Mouse (Mus musculus): ENCODE data around the gene Efcab5. TPM values are rescaled to one million over a fixed set of nuclear protein-coding genes. Genes with fewer than 3 reads are reported as not detected.

Gene Efcab5
- polyA plus RNA-seq, 1 experiment from 2014 or later, result 0.52 TPM

DNA sequence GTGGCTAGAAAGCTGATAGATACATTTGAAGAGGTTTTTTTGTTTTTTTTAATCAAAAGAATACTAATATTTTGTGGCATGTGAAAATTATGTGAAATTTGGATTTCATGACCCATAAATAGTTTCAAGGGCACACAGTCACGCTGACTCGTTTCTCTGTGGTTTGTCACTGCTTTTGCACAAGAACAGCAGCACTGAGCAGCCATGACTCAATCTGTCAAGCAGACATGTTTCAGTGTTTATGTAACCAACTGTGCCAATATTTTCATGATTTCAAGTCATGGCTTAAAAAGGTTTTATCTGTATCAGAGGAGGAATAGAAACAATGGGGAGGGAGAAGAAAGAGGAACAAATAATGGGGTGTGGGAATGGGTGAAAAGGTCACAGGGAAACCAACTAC, 3.8 kb downstream of the Efcab5 start:
- Histone ChIP-seq H3K36me3 (ENCODE audit: control insufficient read depth, insufficient read depth, low read length) (no peaks in the 10 kb centered on the region), H3K27me3 (ENCODE audit: control insufficient read depth, insufficient read depth, low read length) (no peaks in the 10 kb centered on the region), H3K4me1 (ENCODE audit: control insufficient read depth, insufficient read depth, low read length) (no peaks in the 10 kb centered on the region), H3K9me3 (replicated peaks; ENCODE audit: control insufficient read depth, low read length) (no peaks in the 10 kb centered on the region), H3K4me3 (ENCODE audit: low read depth, low read length) (no peak overlapping the region), H3K9ac (ENCODE audit: low read depth, low read length) (no peak overlapping the region), H3K4me2 (no peak overlapping the region), H3K27ac (ENCODE audit: low read depth, low read length) (no peak overlapping the region)
- no peak for ATAC-seq (replicated peaks; ENCODE audit: insufficient number of reproducible peaks, low FRiP score, low TSS enrichment)
- 52% methylated on average over 2 of the region's 2 CpGs for WGBS (ENCODE audit: insufficient replicate concordance)

DNA sequence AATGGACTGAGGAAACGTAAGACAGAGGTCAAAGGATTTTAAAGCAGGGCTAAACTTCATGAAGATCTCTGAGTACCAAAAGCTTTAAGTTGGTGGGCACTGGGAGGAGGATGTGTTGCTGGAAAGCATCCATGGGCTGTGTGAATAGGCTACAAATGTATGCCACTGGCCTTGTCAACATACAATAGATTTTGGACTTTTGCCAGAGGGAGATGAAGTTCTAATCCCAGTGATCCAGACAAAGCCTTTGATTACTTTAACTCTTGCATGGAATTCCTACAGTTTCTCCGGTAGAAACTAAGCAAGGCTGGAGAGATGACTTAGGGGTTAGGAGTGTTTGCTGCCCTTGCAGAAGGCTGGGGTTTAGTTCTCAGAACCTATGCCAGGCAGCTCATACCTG, 6.2 kb downstream of the Efcab5 start:
- no peaks in the 10 kb centered on the region for H3K9me3 ChIP-seq (replicated peaks; ENCODE audit: control insufficient read depth, low read length)

DNA sequence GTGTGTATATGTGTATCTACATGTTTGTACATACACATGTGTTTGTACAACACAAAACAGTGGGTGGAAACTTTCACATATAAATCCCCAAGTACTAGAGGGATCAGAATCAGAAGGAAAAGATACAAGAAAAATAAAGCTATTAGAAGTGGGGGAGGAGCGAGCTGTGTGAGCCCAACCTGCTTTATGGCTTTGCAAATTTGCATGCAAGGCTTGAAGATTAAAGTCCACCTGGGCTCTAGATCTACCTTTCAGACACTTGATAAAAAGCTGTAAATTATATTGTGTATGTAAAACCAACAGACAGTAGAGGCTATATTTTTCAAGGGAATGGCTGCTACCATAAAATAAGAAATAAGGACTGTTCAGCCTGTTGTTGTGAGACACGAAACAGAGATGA, 6.7 kb downstream of the Efcab5 start:
- Histone ChIP-seq H3K4me2 (no peak overlapping the region), H3K36me3 (ENCODE audit: control insufficient read depth, insufficient read depth, low read length) (no peaks in the 10 kb centered on the region), H3K9me3 (replicated peaks; ENCODE audit: control insufficient read depth, low read length) (no peaks in the 10 kb centered on the region), H3K27me3 (ENCODE audit: control insufficient read depth, insufficient read depth, low read length) (no peaks in the 10 kb centered on the region), H3K4me3 (ENCODE audit: low read depth, low read length) (no peak overlapping the region), H3K27ac (ENCODE audit: low read depth, low read length) (no peak overlapping the region), H3K4me1 (ENCODE audit: control insufficient read depth, insufficient read depth, low read length) (no peaks in the 10 kb centered on the region), H3K9ac (ENCODE audit: low read depth, low read length) (no peak overlapping the region)
- no peak for ATAC-seq (replicated peaks; ENCODE audit: insufficient number of reproducible peaks, low FRiP score, low TSS enrichment)
- WGBS (ENCODE audit: insufficient replicate concordance), result 83% methylated on average over 2 of the region's 2 CpGs

More for the DNA sequence above, 6.2 kb downstream of the Efcab5 start:
- ATAC-seq (replicated peaks; ENCODE audit: insufficient number of reproducible peaks, low FRiP score, low TSS enrichment), result no peak
- Histone ChIP-seq H3K4me3 (ENCODE audit: low read depth, low read length) (no peak overlapping the region), H3K4me1 (ENCODE audit: control insufficient read depth, insufficient read depth, low read length) (no peaks in the 10 kb centered on the region), H3K9ac (ENCODE audit: low read depth, low read length) (no peak overlapping the region), H3K27ac (ENCODE audit: low read depth, low read length) (no peak overlapping the region), H3K27me3 (ENCODE audit: control insufficient read depth, insufficient read depth, low read length) (no peaks in the 10 kb centered on the region), H3K4me2 (no peak overlapping the region), H3K36me3 (ENCODE audit: control insufficient read depth, insufficient read depth, low read length) (no peaks in the 10 kb centered on the region)
- 62% methylated on average over 2 of the region's 2 CpGs for WGBS (ENCODE audit: insufficient replicate concordance)

DNA sequence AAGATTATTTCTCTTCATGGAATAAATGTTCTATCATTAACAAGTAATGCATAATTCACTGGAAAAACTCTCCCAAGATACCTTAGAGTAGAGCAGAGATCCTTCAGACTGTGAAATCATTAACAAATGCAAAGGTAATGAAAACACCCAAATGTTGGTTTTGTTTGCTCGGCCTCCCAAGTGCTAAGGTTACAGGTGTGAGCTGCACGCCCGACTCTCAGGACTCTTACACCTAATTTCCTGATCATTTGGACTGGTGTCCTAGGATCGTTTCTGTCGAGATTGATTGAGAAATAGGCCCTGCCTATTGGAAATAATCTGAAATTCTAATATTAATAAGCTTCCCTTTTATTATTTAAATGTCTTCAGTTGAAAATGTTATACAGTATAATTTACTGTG, 7.2 kb downstream of the Efcab5 start:
- H3K4me3 ChIP-seq (ENCODE audit: low read depth, low read length), result no peak overlapping the region
- 74% methylated on average over 5 of the region's 5 CpGs for WGBS (ENCODE audit: insufficient replicate concordance)
- ATAC-seq (replicated peaks; ENCODE audit: insufficient number of reproducible peaks, low FRiP score, low TSS enrichment), result no peak
- no peak overlapping the region for H3K9ac ChIP-seq (ENCODE audit: low read depth, low read length)
- no peaks in the 10 kb centered on the region for H3K4me1 ChIP-seq (ENCODE audit: control insufficient read depth, insufficient read depth, low read length)
- H3K4me2 ChIP-seq, result no peak overlapping the region
- no peaks in the 10 kb centered on the region for H3K36me3 ChIP-seq (ENCODE audit: control insufficient read depth, insufficient read depth, low read length)
- no peaks in the 10 kb centered on the region for H3K27me3 ChIP-seq (ENCODE audit: control insufficient read depth, insufficient read depth, low read length)
- no peak overlapping the region for H3K27ac ChIP-seq (ENCODE audit: low read depth, low read length)
- no peaks in the 10 kb centered on the region for H3K9me3 ChIP-seq (replicated peaks; ENCODE audit: control insufficient read depth, low read length)

DNA sequence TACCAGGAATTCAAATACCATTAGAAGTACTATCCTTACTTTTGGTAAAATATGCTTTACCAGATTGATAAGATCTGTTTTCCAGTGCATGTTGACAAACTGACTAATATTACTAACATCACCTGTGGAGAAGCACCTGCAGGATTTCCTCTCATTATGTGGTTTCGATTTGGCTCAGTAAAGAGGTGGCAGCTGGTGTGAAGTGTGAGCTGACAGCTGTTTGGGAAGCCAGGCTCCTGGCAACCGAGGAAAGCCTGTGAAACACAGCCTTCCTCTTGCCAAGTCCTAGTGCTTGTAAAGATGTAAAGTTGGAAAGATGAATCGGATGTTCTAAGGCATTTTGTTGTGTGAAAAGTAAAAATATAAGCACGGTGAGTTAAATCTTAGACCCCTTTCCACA, 7.9 kb downstream of the Efcab5 start:
- H3K36me3 ChIP-seq (ENCODE audit: control insufficient read depth, insufficient read depth, low read length), result no peaks in the 10 kb centered on the region
- no peaks in the 10 kb centered on the region for H3K27me3 ChIP-seq (ENCODE audit: control insufficient read depth, insufficient read depth, low read length)
- no peaks in the 10 kb centered on the region for H3K9me3 ChIP-seq (replicated peaks; ENCODE audit: control insufficient read depth, low read length)
- no peak overlapping the region for H3K4me2 ChIP-seq
- WGBS (ENCODE audit: insufficient replicate concordance), result 53% methylated on average over 4 of the region's 4 CpGs
- H3K4me1 ChIP-seq (ENCODE audit: control insufficient read depth, insufficient read depth, low read length), result no peaks in the 10 kb centered on the region
- no peak overlapping the region for H3K27ac ChIP-seq (ENCODE audit: low read depth, low read length)
- no peak overlapping the region for H3K4me3 ChIP-seq (ENCODE audit: low read depth, low read length)
- no peak for ATAC-seq (replicated peaks; ENCODE audit: insufficient number of reproducible peaks, low FRiP score, low TSS enrichment)
- no peak overlapping the region for H3K9ac ChIP-seq (ENCODE audit: low read depth, low read length)

DNA sequence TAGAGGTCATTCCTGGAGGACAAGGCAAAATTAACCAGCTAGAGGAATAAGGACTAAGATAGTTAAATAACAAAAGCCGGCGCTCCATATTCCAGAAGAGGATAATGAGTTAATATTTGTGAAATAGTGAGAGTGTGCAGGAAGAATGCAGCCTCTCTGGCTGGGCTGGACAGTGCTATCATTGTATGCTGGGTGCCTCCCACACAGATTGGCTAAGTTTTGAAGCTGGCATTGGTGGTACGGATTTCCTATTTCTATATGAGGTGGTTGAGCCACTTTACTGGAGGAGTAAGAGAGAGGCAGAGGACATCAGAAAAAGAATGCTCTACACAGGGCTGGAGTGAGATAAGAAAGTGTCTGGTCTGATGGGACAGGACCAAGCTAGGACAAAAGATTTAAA, 9.0 kb downstream of the Efcab5 start:
- no peaks in the 10 kb centered on the region for H3K9me3 ChIP-seq (replicated peaks; ENCODE audit: control insufficient read depth, low read length)
- H3K9ac ChIP-seq (ENCODE audit: low read depth, low read length), result no peak overlapping the region

DNA sequence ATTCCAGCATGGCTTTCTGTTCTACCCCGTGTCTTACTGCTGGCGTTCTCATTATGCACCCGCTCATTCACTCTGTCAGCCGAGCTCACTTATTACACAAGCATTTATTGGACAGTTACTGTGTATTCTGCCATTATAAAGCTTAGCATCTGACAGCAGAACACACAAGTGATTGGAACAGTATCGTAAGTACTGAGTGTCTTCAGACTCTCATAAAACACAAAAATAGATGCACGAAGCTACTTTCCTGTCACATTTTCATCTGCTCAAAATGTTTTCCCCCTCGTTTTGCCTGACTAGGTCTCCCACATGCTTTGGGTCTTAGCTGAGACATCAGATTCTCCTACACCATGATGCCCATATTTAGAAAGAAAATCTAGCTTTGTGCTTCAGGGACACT, 14.2 kb downstream of the Efcab5 start:
- Histone ChIP-seq H3K4me3 (ENCODE audit: low read depth, low read length) (no peak overlapping the region), H3K4me2 (no peak overlapping the region), H3K9me3 (replicated peaks; ENCODE audit: control insufficient read depth, low read length) (no peaks in the 10 kb centered on the region), H3K9ac (ENCODE audit: low read depth, low read length) (no peak overlapping the region), H3K27ac (ENCODE audit: low read depth, low read length) (no peak overlapping the region), H3K4me1 (ENCODE audit: control insufficient read depth, insufficient read depth, low read length) (no peaks in the 10 kb centered on the region), H3K27me3 (ENCODE audit: control insufficient read depth, insufficient read depth, low read length) (no peaks in the 10 kb centered on the region), H3K36me3 (ENCODE audit: control insufficient read depth, insufficient read depth, low read length) (no peaks in the 10 kb centered on the region)
- WGBS (ENCODE audit: insufficient replicate concordance), result 77% methylated on average over 7 of the region's 7 CpGs
- no peak for ATAC-seq (replicated peaks; ENCODE audit: insufficient number of reproducible peaks, low FRiP score, low TSS enrichment)

More for the DNA sequence above, 9.0 kb downstream of the Efcab5 start:
- 73% methylated on average over 3 of the region's 3 CpGs for WGBS (ENCODE audit: insufficient replicate concordance)
- no peaks in the 10 kb centered on the region for H3K27me3 ChIP-seq (ENCODE audit: control insufficient read depth, insufficient read depth, low read length)
- H3K27ac ChIP-seq (ENCODE audit: low read depth, low read length), result no peak overlapping the region
- H3K4me2 ChIP-seq, result no peak overlapping the region
- H3K4me1 ChIP-seq (ENCODE audit: control insufficient read depth, insufficient read depth, low read length), result no peaks in the 10 kb centered on the region
- no peak for ATAC-seq (replicated peaks; ENCODE audit: insufficient number of reproducible peaks, low FRiP score, low TSS enrichment)
- no peak overlapping the region for H3K4me3 ChIP-seq (ENCODE audit: low read depth, low read length)
- H3K36me3 ChIP-seq (ENCODE audit: control insufficient read depth, insufficient read depth, low read length), result no peaks in the 10 kb centered on the region

DNA sequence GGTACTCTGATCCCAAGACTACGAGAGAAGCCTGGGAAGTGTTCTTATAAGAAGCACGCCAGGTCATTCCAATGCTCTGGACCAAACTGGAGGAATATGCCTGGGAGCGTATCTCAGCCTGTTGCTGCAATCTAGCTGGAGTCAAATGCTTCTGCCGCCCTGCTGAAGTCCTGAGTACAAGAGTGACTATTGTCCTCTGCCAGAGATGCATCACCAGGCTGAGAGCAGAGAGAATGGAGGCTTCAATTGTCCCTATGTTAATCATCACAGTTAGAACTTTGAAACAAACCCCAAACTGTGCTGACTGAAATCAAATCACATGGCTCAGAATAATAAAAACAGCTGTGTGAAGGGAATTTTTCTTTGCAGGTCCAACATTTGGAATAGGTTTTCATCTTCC, 15.0 kb downstream of the Efcab5 start:
- WGBS (ENCODE audit: insufficient replicate concordance), result 68% methylated on average over 4 of the region's 4 CpGs

DNA sequence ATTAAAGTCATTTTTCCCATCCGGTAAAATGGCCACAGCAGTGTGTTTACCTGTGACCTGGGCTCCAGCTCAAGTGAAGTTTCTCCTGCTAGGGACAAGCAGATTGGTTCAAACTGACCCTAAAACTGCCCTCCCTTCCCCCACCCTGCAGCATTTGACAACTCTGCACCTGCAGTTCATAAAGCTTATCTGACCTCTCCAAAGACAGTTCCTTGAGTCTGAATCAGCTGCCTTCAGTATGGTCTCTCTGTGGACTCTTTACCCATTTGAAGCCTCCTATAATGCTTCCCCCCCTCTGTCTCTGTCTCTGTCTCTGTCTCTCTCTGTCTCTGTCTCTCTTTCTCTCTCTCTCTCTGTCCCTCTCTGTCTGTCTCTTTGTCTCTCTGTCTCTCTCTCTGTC, 28.0 kb downstream of the Efcab5 start:
- Histone ChIP-seq H3K27ac (ENCODE audit: low read depth, low read length) (no peak overlapping the region), H3K36me3 (ENCODE audit: control insufficient read depth, insufficient read depth, low read length) (no peaks in the 10 kb centered on the region), H3K4me2 (no peak overlapping the region), H3K9ac (ENCODE audit: low read depth, low read length) (no peak overlapping the region), H3K9me3 (replicated peaks; ENCODE audit: control insufficient read depth, low read length) (peaks cover 2% of the 10 kb centered on the region; the same call in 1 of the 2 replicates), H3K4me3 (ENCODE audit: low read depth, low read length) (no peak overlapping the region), H3K4me1 (ENCODE audit: control insufficient read depth, insufficient read depth, low read length) (no peaks in the 10 kb centered on the region), H3K27me3 (ENCODE audit: control insufficient read depth, insufficient read depth, low read length) (no peaks in the 10 kb centered on the region)
- WGBS (ENCODE audit: insufficient replicate concordance), result 60% methylated on average over 1 of the region's 1 CpGs
- no peak for ATAC-seq (replicated peaks; ENCODE audit: insufficient number of reproducible peaks, low FRiP score, low TSS enrichment)

More for the DNA sequence above, 15.0 kb downstream of the Efcab5 start:
- H3K9ac ChIP-seq (ENCODE audit: low read depth, low read length), result no peak overlapping the region
- no peaks in the 10 kb centered on the region for H3K9me3 ChIP-seq (replicated peaks; ENCODE audit: control insufficient read depth, low read length)
- H3K36me3 ChIP-seq (ENCODE audit: control insufficient read depth, insufficient read depth, low read length), result no peaks in the 10 kb centered on the region
- H3K4me3 ChIP-seq (ENCODE audit: low read depth, low read length), result no peak overlapping the region
- H3K27me3 ChIP-seq (ENCODE audit: control insufficient read depth, insufficient read depth, low read length), result no peaks in the 10 kb centered on the region
- no peak overlapping the region for H3K27ac ChIP-seq (ENCODE audit: low read depth, low read length)
- no peak overlapping the region for H3K4me2 ChIP-seq
- H3K4me1 ChIP-seq (ENCODE audit: control insufficient read depth, insufficient read depth, low read length), result no peaks in the 10 kb centered on the region
- ATAC-seq (replicated peaks; ENCODE audit: insufficient number of reproducible peaks, low FRiP score, low TSS enrichment), result no peak
